ENCODE assay signal across 8 mouse cellular contexts in the genomic region with DNA sequence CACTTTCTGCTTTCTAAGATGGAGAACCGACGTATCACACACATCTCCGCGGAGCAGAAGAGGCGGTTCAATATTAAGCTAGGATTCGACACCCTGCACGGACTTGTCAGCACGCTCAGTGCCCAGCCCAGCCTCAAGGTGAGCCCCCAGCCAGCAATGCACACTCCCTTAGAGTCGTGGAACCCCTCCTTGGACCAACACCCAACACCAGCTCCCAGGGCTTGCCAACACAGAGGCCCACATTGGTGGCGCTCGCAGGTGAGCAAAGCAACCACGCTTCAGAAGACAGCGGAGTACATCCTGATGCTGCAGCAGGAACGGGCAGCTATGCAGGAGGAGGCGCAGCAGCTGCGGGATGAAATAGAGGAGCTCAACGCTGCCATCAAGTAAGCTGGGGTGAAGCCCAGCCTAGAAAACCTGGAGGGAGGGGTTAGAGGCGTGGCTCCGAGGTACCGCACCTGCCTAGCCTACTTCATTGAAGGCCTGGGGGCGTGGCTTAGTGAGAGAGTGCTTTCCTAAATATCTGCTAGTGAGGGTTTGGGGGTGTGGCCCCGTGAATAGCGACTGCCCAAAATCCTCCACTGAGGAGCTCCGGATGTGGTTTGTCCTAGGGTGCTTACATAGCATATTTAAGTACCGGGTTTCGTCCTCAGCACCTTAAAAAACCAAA. TPM values are rescaled to one million over a fixed set of nuclear protein-coding genes. Genes with fewer than 3 reads are reported as not detected.
DNase-seq lines count a peak whose midpoint lies in the region; ATAC-seq and TF ChIP-seq lines count a peak whose summit lies in the region.

No protein-coding gene starts in this region.

- TF ChIP-seq CTCF in kidney, adult 2 months (conservative IDR thresholded peaks at IDR 0.05; ENCODE audit: insufficient read depth, insufficient read length, low read depth, low read length): no peak

- no peak for DNase-seq in frontal cortex, postnatal 25 days (ENCODE audit: low spot score in 2 of 2)
- DNase-seq in WW6 (ENCODE audit: low read depth, low spot score) (peak; percentile 82), MN1 (ENCODE audit: low spot score) (no peak)
- DNase-seq in kidney, adult 2 months: peak; percentile 64
- peak; percentile 55 for DNase-seq in retina, postnatal 1 day

- WGBS in forebrain, embryonic 13.5 days: 9% methylated on average over 26 of the region's 26 CpGs
- 29% methylated on average over 26 of the region's 26 CpGs for WGBS in kidney, adult 2 months
- 4% methylated on average over 26 of the region's 26 CpGs for WGBS in lung, embryonic 16.5 days

- no peak overlapping the region for H3K9ac ChIP-seq in forebrain, embryonic 13.5 days
- H3K9ac ChIP-seq in lung, embryonic 16.5 days (ENCODE audit: low read length): no peak overlapping the region

- TF ChIP-seq POLR2A in kidney, adult 2 months (IDR thresholded peaks at IDR 0.05; ENCODE audit: low read depth, low read length): no peak

- H3K4me3 ChIP-seq in forebrain, embryonic 13.5 days: peak overlapping the region; percentile 16
- H3K4me3 ChIP-seq in kidney, adult 2 months (ENCODE audit: insufficient read depth, low read depth, low read length): no peak overlapping the region
- peak overlapping the region; percentile 19 for H3K4me3 ChIP-seq in lung, embryonic 16.5 days (ENCODE audit: low read length)

- peaks cover 54% of the 10 kb centered on the region for H3K27me3 ChIP-seq in forebrain, embryonic 13.5 days
- H3K27me3 ChIP-seq in kidney, adult 2 months (replicated peaks; ENCODE audit: control insufficient read depth, insufficient read depth, low read length): no peaks in the 10 kb centered on the region
- peaks cover 13% of the 10 kb centered on the region for H3K27me3 ChIP-seq in lung, embryonic 16.5 days (ENCODE audit: control insufficient read depth, insufficient read depth, low read depth, low read length)

- peak overlapping the region; percentile 47 for H3K4me2 ChIP-seq in forebrain, embryonic 13.5 days
- peak overlapping the region; percentile 44 for H3K4me2 ChIP-seq in lung, embryonic 16.5 days (ENCODE audit: low read depth, low read length)

- no peak overlapping the region for H3K27ac ChIP-seq in forebrain, embryonic 13.5 days
- no peak overlapping the region for H3K27ac ChIP-seq in kidney, adult 2 months (ENCODE audit: insufficient read depth, low read depth, low read length)
- H3K27ac ChIP-seq in lung, embryonic 16.5 days (ENCODE audit: low read length): no peak overlapping the region

- ATAC-seq in frontal cortex, adult (ENCODE audit: low TSS enrichment): peak; percentile 64
- no peak for ATAC-seq in forebrain, embryonic 13.5 days
- ATAC-seq in lung, embryonic 16.5 days (ENCODE audit: low read depth): peak; percentile 85

- no peaks in the 10 kb centered on the region for H3K9me3 ChIP-seq in forebrain, embryonic 13.5 days (replicated peaks)
- H3K9me3 ChIP-seq in lung, embryonic 16.5 days (ENCODE audit: control insufficient read depth, low read length): no peaks in the 10 kb centered on the region

- peaks cover 10% of the 10 kb centered on the region for H3K4me1 ChIP-seq in forebrain, embryonic 13.5 days
- H3K4me1 ChIP-seq in kidney, adult 2 months (ENCODE audit: control insufficient read depth, insufficient read depth, low read length): no peaks in the 10 kb centered on the region
- no peaks in the 10 kb centered on the region for H3K4me1 ChIP-seq in lung, embryonic 16.5 days (replicated peaks; ENCODE audit: control insufficient read depth, insufficient read depth, low read length)

- no peaks in the 10 kb centered on the region for H3K36me3 ChIP-seq in forebrain, embryonic 13.5 days (ENCODE audit: poor library complexity, severe bottlenecking)
- peaks cover 2% of the 10 kb centered on the region; the same call in 1 of the 2 replicates for H3K36me3 ChIP-seq in kidney, adult 2 months (ENCODE audit: control insufficient read depth, insufficient read depth, low read length)
- H3K36me3 ChIP-seq in lung, embryonic 16.5 days (ENCODE audit: control insufficient read depth, insufficient read depth, low read length): no peaks in the 10 kb centered on the region

RNA-seq across cellular contexts. Expression of gene Tbl2, which starts 15.6 kb away (rescaled TPM):
- 18.8 and 19.3 TPM in 2 replicates for polyA plus RNA-seq in forebrain, embryonic 13.5 days (2015; fragmentation: Nextera tagmentation; extraction: Ambion mirVana)
- 10.1 and 10.2 TPM in 2 replicates for polyA plus RNA-seq in kidney, adult 2 months (2012; rRNA removed)
- polyA plus RNA-seq in lung, embryonic 16.5 days (2015; fragmentation: Nextera tagmentation; extraction: Ambion mirVana): 20.6 and 22.6 TPM in 2 replicates

RNA-seq across cellular contexts. Expression of gene Bcl7b, which starts 34.2 kb away (rescaled TPM):
- polyA plus RNA-seq in forebrain, embryonic 13.5 days (2015; fragmentation: Nextera tagmentation; extraction: Ambion mirVana): 48.9 and 50.8 TPM in 2 replicates
- 36.7 and 47.9 TPM in 2 replicates for polyA plus RNA-seq in kidney, adult 2 months (2012; rRNA removed)
- polyA plus RNA-seq in lung, embryonic 16.5 days (2015; fragmentation: Nextera tagmentation; extraction: Ambion mirVana): 53.3 and 56.2 TPM in 2 replicates

RNA-seq across cellular contexts. Expression of gene Mlxipl, which starts 44.2 kb away (rescaled TPM):
- polyA plus RNA-seq in forebrain, embryonic 13.5 days (2015; fragmentation: Nextera tagmentation; extraction: Ambion mirVana): 1.4 and 1.6 TPM in 2 replicates
- 144 and 170 TPM in 2 replicates for polyA plus RNA-seq in kidney, adult 2 months (2012; rRNA removed)
- polyA plus RNA-seq in lung, embryonic 16.5 days (2015; fragmentation: Nextera tagmentation; extraction: Ambion mirVana): 2.4 and 3.6 TPM in 2 replicates

RNA-seq across cellular contexts. Expression of gene Baz1b, which starts 53.2 kb away (rescaled TPM):
- 50.1 and 51.4 TPM in 2 replicates for polyA plus RNA-seq in forebrain, embryonic 13.5 days (2015; fragmentation: Nextera tagmentation; extraction: Ambion mirVana)
- polyA plus RNA-seq in kidney, adult 2 months (2012; rRNA removed): 16.5 and 18.7 TPM in 2 replicates
- 33.8 and 35.3 TPM in 2 replicates for polyA plus RNA-seq in lung, embryonic 16.5 days (2015; fragmentation: Nextera tagmentation; extraction: Ambion mirVana)

RNA-seq across cellular contexts. Expression of gene Vps37d, which starts 55.8 kb away (rescaled TPM):
- polyA plus RNA-seq in forebrain, embryonic 13.5 days (2015; fragmentation: Nextera tagmentation; extraction: Ambion mirVana): 17.8 and 19.1 TPM in 2 replicates
- polyA plus RNA-seq in kidney, adult 2 months (2012; rRNA removed): 7.3 and 8.7 TPM in 2 replicates
- 4.2 and 5.3 TPM in 2 replicates for polyA plus RNA-seq in lung, embryonic 16.5 days (2015; fragmentation: Nextera tagmentation; extraction: Ambion mirVana)

Comparison
In these comparisons a context has a peak if more than half of its experiments do, and no peak if none do; other contexts are left out.
1. DNase-seq: peak in WW6 (single experiment), kidney, adult 2 months (single experiment) and retina, postnatal 1 day (single experiment); none in frontal cortex, postnatal 25 days (0 of 2) and MN1 (single experiment).
2. RNA of gene Mlxipl, which starts 44.2 kb away (polyA plus RNA-seq): 144 to 170 TPM in kidney, adult 2 months; 2.4 to 3.6 TPM in lung, embryonic 16.5 days and 1.4 to 1.6 TPM in forebrain, embryonic 13.5 days; every median in the first group is over 10 times any median in the second.